Mouse (Mus musculus) hindbrain, embryonic 16.5 days (tissue): ENCODE measurements at regions not wholly inside any gene's neighbourhood (a gene's known extent, or its start where the extent isn't known, plus 50 kb on each side); places are given as distances from the start of the nearest gene placed in this dataset.

Source experiments
- ATAC-seq: fragments of 200-750 bp; cut with Nextera tagmentation; 2 replicates; pipeline ENCODE4 v1.8.0; 2017; ENCODE audit warnings: moderate TSS enrichment, moderate library complexity
- H3K27ac ChIP-seq: fragments of 300-500 bp; sonication (generic); 2 replicates; pipeline ENCODE4 v1.5.1; 2014; ENCODE audit warnings: low read depth, mild to moderate bottlenecking, control low read depth, low read length, moderate library complexity
- H3K27me3 ChIP-seq: fragments of 300-500 bp; sonication (generic); replicated peaks from 2 replicates; pipeline ENCODE4 v1.6.1; 2014; ENCODE audit warnings: low read length; ENCODE audit not compliant: control insufficient read depth, insufficient read depth
- H3K36me3 ChIP-seq: fragments of 300-500 bp; sonication (generic); 2 replicates; pipeline ENCODE4 v1.6.1; 2014; ENCODE audit warnings: mild to moderate bottlenecking, low read length, moderate library complexity, mixed read lengths; ENCODE audit not compliant: control insufficient read depth, insufficient read depth
- H3K4me1 ChIP-seq: fragments of 300-500 bp; sonication (generic); 2 replicates; pipeline ENCODE4 v1.6.1; 2014; ENCODE audit warnings: low read depth, low read length; ENCODE audit not compliant: control insufficient read depth, insufficient read depth
- H3K4me2 ChIP-seq: fragments of 300-500 bp; sonication (generic); 2 replicates; pipeline ENCODE4 v1.6.1; 2014; ENCODE audit warnings: mild to moderate bottlenecking, low read length, control low read depth, moderate library complexity
- H3K4me3 ChIP-seq: fragments of 300-500 bp; sonication (generic); 2 replicates; pipeline ENCODE4 v1.5.1; 2014; ENCODE audit warnings: mild to moderate bottlenecking, low read length, control low read depth, moderate library complexity
- H3K9ac ChIP-seq: fragments of 300-500 bp; sonication (generic); 2 replicates; pipeline ENCODE4 v1.6.1; 2014; ENCODE audit warnings: low read depth, mild to moderate bottlenecking, control low read depth, low read length, moderate library complexity
- H3K9me3 ChIP-seq: fragments of 300-500 bp; sonication (generic); 2 replicates; pipeline ENCODE4 v1.6.1; 2014; ENCODE audit warnings: mild to moderate bottlenecking, low read length, moderate library complexity; ENCODE audit not compliant: control insufficient read depth
- WGBS: fragments of 180-500 bp; shearing (Covaris S2); extraction: QIAGEN DNeasy Blood & Tissue Kit; methylation state at CpG from one replicate; pipeline ENCODE4 v1.1.7; 2014; 5-methylcytosine and 5-hydroxymethylcytosine counted together

- Histone ChIP-seq H3K4me2 (no peak overlapping the region), H3K36me3 (no peaks in the 10 kb centered on the region), H3K27ac (no peak overlapping the region), H3K9me3 (no peaks in the 10 kb centered on the region), H3K4me3 (no peak overlapping the region), H3K9ac (no peak overlapping the region), H3K4me1 (no peaks in the 10 kb centered on the region), H3K27me3 (no peaks in the 10 kb centered on the region)
- WGBS: 47% methylated on average over 1 of the region's 1 CpGs
- ATAC-seq: no peak
Observed at GRCm38 (mm10) chr1:50831663-50832062, 68.8 kb upstream of the Tmeff2 start.

- Histone ChIP-seq H3K9me3 (no peaks in the 10 kb centered on the region), H3K27ac (no peak overlapping the region), H3K9ac (no peak overlapping the region), H3K4me2 (no peak overlapping the region), H3K27me3 (no peaks in the 10 kb centered on the region), H3K4me3 (no peak overlapping the region), H3K4me1 (no peaks in the 10 kb centered on the region), H3K36me3 (no peaks in the 10 kb centered on the region)
- 86% methylated on average over 6 of the region's 6 CpGs for WGBS
- ATAC-seq: no peak
Observed at GRCm38 (mm10) chr1:50836123-50836522, 64.3 kb upstream of the Tmeff2 start.

DNA sequence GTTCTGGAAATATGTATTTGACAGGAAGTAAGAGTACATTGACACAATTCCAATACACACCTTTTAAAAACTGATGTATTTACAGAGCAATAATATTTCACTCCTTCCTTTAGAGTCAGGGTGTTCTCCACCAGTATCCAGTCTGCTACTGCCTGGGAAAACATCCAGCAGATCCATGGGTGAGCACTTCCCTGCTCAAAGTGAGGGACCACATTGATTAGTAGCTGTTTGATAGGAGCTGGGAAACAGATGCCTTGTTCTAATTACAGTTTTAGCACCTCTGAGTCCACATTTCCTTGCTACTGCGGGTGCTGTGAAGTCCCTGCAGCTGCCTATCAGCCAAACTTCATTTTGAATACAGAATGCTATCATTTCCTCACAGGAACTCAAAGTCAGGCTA is 53.3 kb upstream of the Tmeff2 start:
- Histone ChIP-seq H3K27ac (no peak overlapping the region), H3K4me1 (no peaks in the 10 kb centered on the region), H3K9me3 (no peaks in the 10 kb centered on the region), H3K9ac (no peak overlapping the region), H3K27me3 (no peaks in the 10 kb centered on the region), H3K4me3 (no peak overlapping the region), H3K4me2 (no peak overlapping the region), H3K36me3 (no peaks in the 10 kb centered on the region)
- ATAC-seq: no peak
- WGBS: 86% methylated on average over 1 of the region's 1 CpGs
